Mouse (Mus musculus) adrenal gland, adult 8-10 months (tissue): ENCODE measurements around the gene Mpdz. TPM values are rescaled to one million over a fixed set of nuclear protein-coding genes. Genes with fewer than 3 reads are reported as not detected.

Experiments used
- DNase-seq: peaks from one replicate; pipeline ENCODE4 v3.0.0; 2022
- total RNA-seq, 4 experiments: library from RNA; stranded (reverse); gene quantifications; 2 replicates each; pipeline ENCODE4 v1.2.4; 2022

Gene Mpdz
- total RNA-seq, 4 experiments from 2014 or later = 111 to 177 (median 141) TPM

GRCm38 (mm10) chr4:81280098-81280497 lies 162.5 kb downstream of the Mpdz start:
- DNase-seq = no peak

- DNase-seq = no peak
Measured at GRCm38 (mm10) chr4:81279451-81279850, 163.2 kb downstream of the Mpdz start.

GRCm38 (mm10) chr4:81275957-81276715 lies 166.5 kb downstream of the Mpdz start:
- no peak for DNase-seq

GRCm38 (mm10) chr4:81273067-81273466 lies 169.5 kb downstream of the Mpdz start:
- no peak for DNase-seq

GRCm38 (mm10) chr4:81252859-81253780 lies 189.5 kb downstream of the Mpdz start:
- no peak for DNase-seq

- no peak for DNase-seq
Measured at GRCm38 (mm10) chr4:81252334-81252733, 190.3 kb downstream of the Mpdz start.

GRCm38 (mm10) chr4:81251934-81252333 lies 190.7 kb downstream of the Mpdz start:
- peak; percentile 9 for DNase-seq

GRCm38 (mm10) chr4:81249245-81249644 lies 193.4 kb downstream of the Mpdz start:
- DNase-seq = no peak

GRCm38 (mm10) chr4:81236227-81236626 lies 206.4 kb downstream of the Mpdz start:
- no peak for DNase-seq
